Mouse (Mus musculus): ENCODE data around the gene Gm49345. TPM values are rescaled to one million over a fixed set of nuclear protein-coding genes. Genes with fewer than 3 reads are reported as not detected.
A peak's percentile ranks its signal among the peaks of the same experiment; 100 is the strongest.

Gm49345 gene
- polyA plus RNA-seq, 1 experiment from 2014 or later: 0.20 TPM

DNA sequence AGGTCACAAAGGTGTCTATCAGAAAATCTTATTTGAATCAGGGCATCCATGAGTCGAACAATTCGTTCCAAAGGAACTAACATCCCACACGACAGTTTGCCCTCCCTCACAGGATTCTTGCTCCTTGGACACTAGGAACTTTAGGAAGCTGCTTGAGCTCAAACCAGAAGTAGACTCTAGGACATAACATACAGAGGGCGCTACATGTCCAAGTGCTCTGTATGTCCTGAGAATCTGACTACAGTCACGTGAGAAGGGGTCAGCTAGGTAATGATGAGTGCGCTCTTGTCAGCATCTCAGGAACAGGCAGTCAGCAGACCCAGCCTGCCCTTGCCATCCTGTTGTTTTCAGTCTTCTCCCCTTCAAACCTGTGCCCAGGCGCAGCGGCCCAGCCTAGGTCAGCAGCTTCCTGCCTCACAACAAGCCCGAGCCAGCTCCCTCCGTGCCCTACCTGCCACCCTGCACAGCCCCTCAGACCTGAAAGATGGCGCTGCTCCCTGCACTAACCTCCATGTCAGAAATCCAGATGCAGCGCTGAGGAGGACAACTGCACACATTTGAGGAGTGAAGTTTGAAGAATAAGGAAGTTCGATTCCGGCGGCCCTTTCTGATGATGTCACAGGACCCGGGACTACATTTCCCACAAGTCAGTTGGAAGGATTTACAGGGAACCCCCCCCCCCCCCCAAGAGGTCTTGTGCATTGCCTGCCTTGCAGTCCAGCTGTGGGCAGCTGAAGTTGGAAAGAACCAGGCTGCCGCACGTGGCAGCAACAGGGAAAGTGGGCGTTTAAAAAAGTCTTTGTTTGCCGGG, 28.3 kb downstream of the Gm49345 start, which contains the start of gene Zfp729b:
Zfp729b (minus strand) TSS at position 642 of the 811 bp plus-strand sequence.
- Histone ChIP-seq H3K4me2 (ENCODE audit: low read length) (peak within 1 kb of the TSS; percentile 68), H3K36me3 (ENCODE audit: control insufficient read depth, insufficient read depth, low read length) (no peaks in the 10 kb centered on the region), H3K4me1 (ENCODE audit: control insufficient read depth in 2 of 2, insufficient read depth in 2 of 2, low read length in 2 of 2) (peaks cover 2 to 5% of the 10 kb centered on the region in 2 experiments; a peak in 2 of 4 replicates), H3K27me3 (ENCODE audit: control insufficient read depth, insufficient read depth, low read length) (no peaks in the 10 kb centered on the region), H3K9me3 (ENCODE audit: control insufficient read depth, low read length) (peaks cover 5% of the 10 kb centered on the region; the same call in 1 of the 2 replicates), H3K27ac (replicated peaks in 1 of 2; ENCODE audit: control insufficient read depth in 1 of 2, insufficient read depth in 1 of 2, low read depth in 2 of 2, low read length in 2 of 2) (peak within 1 kb of the TSS; percentile 80 to 93), H3K4me3 (ENCODE audit: control insufficient read depth in 1 of 2, insufficient read depth in 1 of 2, low read depth in 1 of 2, low read length in 2 of 2) (peak within 1 kb of the TSS; percentile 74 to 99), H3K9ac (ENCODE audit: low read length) (peak within 1 kb of the TSS; percentile 85)
- peak; percentile 92 for ATAC-seq (ENCODE audit: insufficient number of reproducible peaks, insufficient read depth, low FRiP score, low read depth)
- WGBS: 3% methylated on average over 20 of the region's 20 CpGs

DNA sequence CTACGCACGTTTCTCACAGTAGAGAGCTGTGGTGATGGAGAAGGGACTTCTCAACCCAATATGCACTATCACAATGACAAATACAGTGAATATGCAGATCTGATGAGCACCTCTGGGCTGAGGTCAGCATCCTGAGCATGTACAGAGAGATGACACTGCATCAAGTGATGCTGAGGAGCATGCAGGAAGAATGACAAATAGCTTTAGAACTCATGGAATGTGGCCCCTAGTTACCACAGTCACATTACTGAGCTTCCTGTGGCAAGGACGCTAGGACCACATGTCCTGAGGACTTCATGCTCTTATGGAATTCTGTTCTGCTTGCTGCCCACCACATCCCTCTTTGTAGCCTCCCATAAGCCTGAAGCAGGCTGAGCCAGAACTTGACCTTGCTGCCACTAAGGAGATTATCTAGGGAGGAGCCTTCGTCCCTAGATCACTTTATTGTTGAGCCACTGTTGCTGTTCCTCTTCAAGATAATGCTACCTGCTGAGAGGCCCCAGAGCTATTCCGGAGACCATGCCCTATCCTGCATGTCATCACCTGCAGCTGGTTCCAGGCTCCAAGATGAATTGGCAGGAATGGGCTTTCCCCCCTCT, 64.9 kb downstream of the Gm49345 start:
- Histone ChIP-seq H3K9ac (ENCODE audit: low read length) (no peak overlapping the region), H3K4me1 (ENCODE audit: control insufficient read depth in 2 of 2, insufficient read depth in 2 of 2, low read length in 2 of 2) (no peaks in the 10 kb centered on the region), H3K4me3 (ENCODE audit: control insufficient read depth in 1 of 2, insufficient read depth in 1 of 2, low read depth in 1 of 2, low read length in 2 of 2) (no peak overlapping the region), H3K9me3 (ENCODE audit: control insufficient read depth, low read length) (no peaks in the 10 kb centered on the region), H3K4me2 (ENCODE audit: low read length) (no peak overlapping the region), H3K27ac (replicated peaks in 1 of 2; ENCODE audit: control insufficient read depth in 1 of 2, insufficient read depth in 1 of 2, low read depth in 2 of 2, low read length in 2 of 2) (no peak overlapping the region), H3K36me3 (ENCODE audit: control insufficient read depth, insufficient read depth, low read length) (no peaks in the 10 kb centered on the region), H3K27me3 (ENCODE audit: control insufficient read depth, insufficient read depth, low read length) (no peaks in the 10 kb centered on the region)
- no peak for ATAC-seq (ENCODE audit: insufficient number of reproducible peaks, insufficient read depth, low FRiP score, low read depth)
- whole genome bisulfite sequencing: 56% methylated on average over 5 of the region's 5 CpGs

DNA sequence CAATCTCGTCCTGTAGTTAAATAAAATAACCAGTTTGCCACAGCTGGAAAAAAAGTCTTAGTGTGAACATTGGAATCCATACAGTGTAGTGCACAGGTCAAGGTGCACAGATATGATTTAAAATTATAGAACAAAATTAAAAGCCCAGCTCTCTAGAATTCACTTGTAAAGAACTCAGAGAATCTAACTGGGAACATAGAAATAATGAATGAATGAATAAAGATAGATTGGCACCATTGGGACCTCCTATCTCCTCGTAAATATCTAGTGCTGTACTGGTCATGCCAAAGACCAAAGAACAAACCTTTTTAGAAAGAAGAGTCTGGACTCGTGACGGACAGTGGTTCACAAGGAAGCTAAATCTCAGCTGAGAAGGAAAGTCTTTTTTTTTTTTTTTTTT, 83.8 kb downstream of the Gm49345 start, which contains the start of gene Zfp748:
Zfp748 (minus strand) TSS at position 101 of the 400 bp plus-strand sequence.
- Histone ChIP-seq H3K9me3 (ENCODE audit: control insufficient read depth, low read length) (no peaks in the 10 kb centered on the region), H3K4me2 (ENCODE audit: low read length) (peak within 1 kb of the TSS; percentile 87), H3K4me1 (ENCODE audit: control insufficient read depth in 2 of 2, insufficient read depth in 2 of 2, low read length in 2 of 2) (peaks cover 3 to 13% of the 10 kb centered on the region in 2 experiments; a peak in 3 of 4 replicates), H3K9ac (ENCODE audit: low read length) (peak within 1 kb of the TSS; percentile 92), H3K36me3 (ENCODE audit: control insufficient read depth, insufficient read depth, low read length) (no peaks in the 10 kb centered on the region), H3K27ac (replicated peaks in 1 of 2; ENCODE audit: control insufficient read depth in 1 of 2, insufficient read depth in 1 of 2, low read depth in 2 of 2, low read length in 2 of 2) (peak within 1 kb of the TSS; percentile 91 to 92), H3K4me3 (ENCODE audit: control insufficient read depth in 1 of 2, insufficient read depth in 1 of 2, low read depth in 1 of 2, low read length in 2 of 2) (peak within 1 kb of the TSS; percentile 86 to 95), H3K27me3 (ENCODE audit: control insufficient read depth, insufficient read depth, low read length) (no peaks in the 10 kb centered on the region)
- 70% methylated on average over 4 of the region's 4 CpGs for WGBS
- no peak for ATAC-seq (ENCODE audit: insufficient number of reproducible peaks, insufficient read depth, low FRiP score, low read depth)

DNA sequence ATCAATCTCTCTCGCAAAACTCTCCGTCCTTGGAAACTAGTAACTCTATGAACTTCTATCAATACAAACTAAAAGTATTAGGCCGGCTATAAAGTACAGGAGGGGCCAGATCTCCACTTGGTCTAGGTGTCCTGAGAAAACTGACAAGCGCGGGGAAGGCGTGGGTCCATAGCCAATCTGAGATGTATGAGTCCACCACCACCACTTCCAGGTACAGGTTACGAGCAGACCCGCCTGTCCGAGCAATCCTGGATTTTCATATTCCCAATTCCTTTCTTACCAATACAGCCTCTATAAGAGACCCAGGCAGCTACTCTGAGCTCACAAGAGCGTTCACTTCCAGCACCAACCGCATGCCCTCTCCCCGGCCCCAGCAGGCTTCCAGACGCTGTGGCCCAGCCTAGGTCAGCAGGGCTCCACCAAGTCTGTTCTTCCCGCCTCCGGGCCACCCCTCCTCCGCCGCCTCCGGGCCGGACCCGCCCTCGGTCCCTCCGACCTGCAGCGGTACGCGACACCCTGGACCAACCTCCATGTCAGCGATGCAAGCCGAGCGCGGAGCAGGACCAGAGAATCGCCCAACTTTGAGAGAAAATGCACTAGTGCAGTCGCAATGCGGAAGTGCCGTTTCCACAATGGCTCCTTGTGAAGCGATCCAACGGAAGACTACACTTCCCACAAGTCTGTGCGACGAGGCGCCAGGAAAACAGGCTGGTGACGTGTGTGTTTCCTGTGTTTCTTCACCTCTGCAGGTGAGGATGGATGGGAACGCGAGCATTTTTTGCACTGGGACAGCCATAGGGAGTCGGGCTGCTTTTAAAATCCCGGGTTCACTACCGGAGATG, 84.8 kb downstream of the Gm49345 start:
- under 1% methylated on average over 44 of the region's 44 CpGs for WGBS
- peak overlapping the region; percentile 92 for H3K9ac ChIP-seq (ENCODE audit: low read length)
- H3K4me1 ChIP-seq (ENCODE audit: control insufficient read depth in 2 of 2, insufficient read depth in 2 of 2, low read length in 2 of 2): peaks cover 3 to 13% of the 10 kb centered on the region in 2 experiments; a peak in 3 of 4 replicates
- H3K27ac ChIP-seq (replicated peaks in 1 of 2; ENCODE audit: control insufficient read depth in 1 of 2, insufficient read depth in 1 of 2, low read depth in 2 of 2, low read length in 2 of 2): peak overlapping the region; percentile 91 to 92
- peak; percentile 89 for ATAC-seq (ENCODE audit: insufficient number of reproducible peaks, insufficient read depth, low FRiP score, low read depth)
- no peaks in the 10 kb centered on the region for H3K9me3 ChIP-seq (ENCODE audit: control insufficient read depth, low read length)
- peak overlapping the region; percentile 86 to 95 for H3K4me3 ChIP-seq (ENCODE audit: control insufficient read depth in 1 of 2, insufficient read depth in 1 of 2, low read depth in 1 of 2, low read length in 2 of 2)
- H3K27me3 ChIP-seq (ENCODE audit: control insufficient read depth, insufficient read depth, low read length): no peaks in the 10 kb centered on the region
- peak overlapping the region; percentile 87 for H3K4me2 ChIP-seq (ENCODE audit: low read length)
- no peaks in the 10 kb centered on the region for H3K36me3 ChIP-seq (ENCODE audit: control insufficient read depth, insufficient read depth, low read length)

DNA sequence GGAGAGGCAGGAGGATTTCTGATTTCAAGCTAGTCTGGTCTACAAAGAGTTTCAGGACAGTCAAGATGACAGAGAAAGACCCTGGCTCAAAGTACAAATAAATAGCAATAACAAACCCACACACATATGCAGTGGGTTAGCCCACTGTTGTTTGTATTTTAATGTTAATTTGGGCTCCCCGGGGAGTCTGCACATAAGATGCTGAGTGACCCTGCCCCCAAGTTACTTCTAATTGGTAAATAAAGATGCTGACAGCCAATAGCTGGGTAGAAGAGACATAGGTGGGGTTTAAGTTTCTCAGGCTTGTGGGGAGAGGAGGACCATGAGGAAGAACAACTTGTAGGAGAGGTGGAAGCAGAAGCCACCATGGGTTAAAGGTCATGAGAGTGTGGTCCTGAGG, 91.6 kb downstream of the Gm49345 start:
- peaks cover 48% of the 10 kb centered on the region for H3K36me3 ChIP-seq (ENCODE audit: control insufficient read depth, insufficient read depth, low read length)
- H3K4me2 ChIP-seq (ENCODE audit: low read length): no peak overlapping the region
- H3K4me3 ChIP-seq (ENCODE audit: control insufficient read depth in 1 of 2, insufficient read depth in 1 of 2, low read depth in 1 of 2, low read length in 2 of 2): no peak overlapping the region
- H3K27ac ChIP-seq (replicated peaks in 1 of 2; ENCODE audit: control insufficient read depth in 1 of 2, insufficient read depth in 1 of 2, low read depth in 2 of 2, low read length in 2 of 2): no peak overlapping the region
- H3K9ac ChIP-seq (ENCODE audit: low read length): no peak overlapping the region
- no peaks in the 10 kb centered on the region for H3K9me3 ChIP-seq (ENCODE audit: control insufficient read depth, low read length)
- ATAC-seq (ENCODE audit: insufficient number of reproducible peaks, insufficient read depth, low FRiP score, low read depth): no peak
- no peaks in the 10 kb centered on the region for H3K4me1 ChIP-seq (ENCODE audit: control insufficient read depth in 2 of 2, insufficient read depth in 2 of 2, low read length in 2 of 2)
- H3K27me3 ChIP-seq (ENCODE audit: control insufficient read depth, insufficient read depth, low read length): no peaks in the 10 kb centered on the region
- 84% methylated on average over 1 of the region's 1 CpGs for WGBS

Other genes starting within 250 kb of the Gm49345 start
- gene Zfp429, start 237.9 kb downstream of the Gm49345 start, polyA plus RNA-seq (2014; fragmentation: Nextera tagmentation; extraction: Ambion mirVana): 2.8 and 4.6 TPM in 2 replicates
- gene Zfp459, start 216.4 kb downstream of the Gm49345 start, polyA plus RNA-seq (2014; fragmentation: Nextera tagmentation; extraction: Ambion mirVana): 0.36 and 0.49 TPM in 2 replicates
- 4.8 and 5.8 TPM in 2 replicates for gene Zfp874a, start 186.1 kb downstream of the Gm49345 start, polyA plus RNA-seq (2014; fragmentation: Nextera tagmentation; extraction: Ambion mirVana)
- 2.3 and 2.6 TPM in 2 replicates for gene Zfp874b, start 153.5 kb downstream of the Gm49345 start, polyA plus RNA-seq (2014; fragmentation: Nextera tagmentation; extraction: Ambion mirVana)
- gene Zfp58, start 137.2 kb downstream of the Gm49345 start, polyA plus RNA-seq (2014; fragmentation: Nextera tagmentation; extraction: Ambion mirVana): 8.8 and 9.0 TPM in 2 replicates
- not detected in 2 replicates for gene Gm26965, start 111.6 kb downstream of the Gm49345 start, polyA plus RNA-seq (2014; fragmentation: Nextera tagmentation; extraction: Ambion mirVana)
- 19.3 and 22.0 TPM in 2 replicates for gene Zfp87, start 111.6 kb downstream of the Gm49345 start, polyA plus RNA-seq (2014; fragmentation: Nextera tagmentation; extraction: Ambion mirVana)
- gene Zfp748, start 83.9 kb downstream of the Gm49345 start, polyA plus RNA-seq (2014; fragmentation: Nextera tagmentation; extraction: Ambion mirVana): 8.3 and 9.6 TPM in 2 replicates
- 2.9 and 3.7 TPM in 2 replicates for gene Zfp729b, start 28.1 kb downstream of the Gm49345 start, polyA plus RNA-seq (2014; fragmentation: Nextera tagmentation; extraction: Ambion mirVana)
- gene Zfp729a, start within 50 bp of the Gm49345 start, polyA plus RNA-seq (2014; fragmentation: Nextera tagmentation; extraction: Ambion mirVana): 1.8 and 1.9 TPM in 2 replicates
- 7.9 and 9.1 TPM in 2 replicates for gene Zfp738, start 49.3 kb upstream of the Gm49345 start, polyA plus RNA-seq (2014; fragmentation: Nextera tagmentation; extraction: Ambion mirVana)
- 2.1 and 2.4 TPM in 2 replicates for gene Zfp65, start 91.4 kb upstream of the Gm49345 start, polyA plus RNA-seq (2014; fragmentation: Nextera tagmentation; extraction: Ambion mirVana)
- gene Zfp85, start 117.5 kb upstream of the Gm49345 start, polyA plus RNA-seq (2014; fragmentation: Nextera tagmentation; extraction: Ambion mirVana): 3.8 and 4.3 TPM in 2 replicates
- 1.3 and 1.5 TPM in 2 replicates for gene Zfp493, start 141.9 kb upstream of the Gm49345 start, polyA plus RNA-seq (2014; fragmentation: Nextera tagmentation; extraction: Ambion mirVana)
- gene Zfp273, start 176.0 kb upstream of the Gm49345 start, polyA plus RNA-seq (2014; fragmentation: Nextera tagmentation; extraction: Ambion mirVana): 4.1 and 4.7 TPM in 2 replicates
- 0.55 and 2.1 TPM in 2 replicates for gene Gm10037, start 193.3 kb upstream of the Gm49345 start, polyA plus RNA-seq (2014; fragmentation: Nextera tagmentation; extraction: Ambion mirVana)
- not detected in 2 replicates for gene BC048507, start 225.6 kb upstream of the Gm49345 start, polyA plus RNA-seq (2014; fragmentation: Nextera tagmentation; extraction: Ambion mirVana)

Data from heart, embryonic 14.5 days (tissue).